Mouse (Mus musculus) urinary bladder, postnatal 4 days (tissue): Measurements from ENCODE around the gene Lrba.
A peak's percentile ranks its signal among the peaks of the same experiment; 100 is the strongest.

Experiments used
- DNase-seq, 2 experiments: peaks; one replicate each; pipeline ENCODE4 v3.0.0; 2021 to 2022; ENCODE audit warnings: low spot score in 2 of 2

The Lrba gene

GRCm38 (mm10) chr3:86754595-86755557, 530.4 kb downstream of the Lrba start:
- DNase-seq = no peak

- no peak for DNase-seq
These were observed 532.1 kb downstream of the Lrba start for GRCm38 (mm10) chr3:86756548-86756947.

GRCm38 (mm10) chr3:86758727-86759126, 534.2 kb downstream of the Lrba start:
- no peak for DNase-seq

GRCm38 (mm10) chr3:86759383-86759782, 534.9 kb downstream of the Lrba start:
- DNase-seq = no peak

GRCm38 (mm10) chr3:86759834-86760233, 535.4 kb downstream of the Lrba start:
- DNase-seq = no peak

GRCm38 (mm10) chr3:86760474-86760873, 536.0 kb downstream of the Lrba start:
- no peak for DNase-seq

- DNase-seq = no peak
These were observed 536.9 kb downstream of the Lrba start for GRCm38 (mm10) chr3:86761095-86762035.

- DNase-seq = no peak
These were observed 537.5 kb downstream of the Lrba start for GRCm38 (mm10) chr3:86762036-86762415.

GRCm38 (mm10) chr3:86762456-86762855, 538.0 kb downstream of the Lrba start:
- no peak for DNase-seq

- DNase-seq = no peak
These were observed 544.1 kb downstream of the Lrba start for GRCm38 (mm10) chr3:86768553-86768952.

- DNase-seq = no peak
These were observed 544.5 kb downstream of the Lrba start for GRCm38 (mm10) chr3:86768969-86769368.

GRCm38 (mm10) chr3:86774566-86775443, 550.3 kb downstream of the Lrba start:
- no peak for DNase-seq

- DNase-seq = no peak
These were observed 551.0 kb downstream of the Lrba start for GRCm38 (mm10) chr3:86775444-86775828.

- no peak for DNase-seq
These were observed 555.2 kb downstream of the Lrba start for GRCm38 (mm10) chr3:86779704-86780103.

GRCm38 (mm10) chr3:86784051-86784450, 559.6 kb downstream of the Lrba start:
- no peak for DNase-seq

GRCm38 (mm10) chr3:86784930-86785329, 560.5 kb downstream of the Lrba start:
- DNase-seq = no peak

- no peak for DNase-seq
These were observed 561.8 kb downstream of the Lrba start for GRCm38 (mm10) chr3:86786280-86786679.

GRCm38 (mm10) chr3:86786845-86787351, 562.4 kb downstream of the Lrba start:
- DNase-seq = peak; percentile 42 to 72

- DNase-seq = no peak
These were observed 563.1 kb downstream of the Lrba start for GRCm38 (mm10) chr3:86787423-86788123.

- no peak for DNase-seq
These were observed 564.2 kb downstream of the Lrba start for GRCm38 (mm10) chr3:86788711-86789110.

GRCm38 (mm10) chr3:86789752-86790151, 565.3 kb downstream of the Lrba start:
- DNase-seq = no peak
